Mouse (Mus musculus) thymus, postnatal 36 days (tissue): Measurements from ENCODE around the gene Rpa3.

ENCODE experiments used
- DNase-seq, 2 experiments: peaks; one replicate each; pipeline ENCODE4 v3.0.0; 2022; ENCODE audit warnings: mixed read lengths in 2 of 2

Gene Rpa3

DNA sequence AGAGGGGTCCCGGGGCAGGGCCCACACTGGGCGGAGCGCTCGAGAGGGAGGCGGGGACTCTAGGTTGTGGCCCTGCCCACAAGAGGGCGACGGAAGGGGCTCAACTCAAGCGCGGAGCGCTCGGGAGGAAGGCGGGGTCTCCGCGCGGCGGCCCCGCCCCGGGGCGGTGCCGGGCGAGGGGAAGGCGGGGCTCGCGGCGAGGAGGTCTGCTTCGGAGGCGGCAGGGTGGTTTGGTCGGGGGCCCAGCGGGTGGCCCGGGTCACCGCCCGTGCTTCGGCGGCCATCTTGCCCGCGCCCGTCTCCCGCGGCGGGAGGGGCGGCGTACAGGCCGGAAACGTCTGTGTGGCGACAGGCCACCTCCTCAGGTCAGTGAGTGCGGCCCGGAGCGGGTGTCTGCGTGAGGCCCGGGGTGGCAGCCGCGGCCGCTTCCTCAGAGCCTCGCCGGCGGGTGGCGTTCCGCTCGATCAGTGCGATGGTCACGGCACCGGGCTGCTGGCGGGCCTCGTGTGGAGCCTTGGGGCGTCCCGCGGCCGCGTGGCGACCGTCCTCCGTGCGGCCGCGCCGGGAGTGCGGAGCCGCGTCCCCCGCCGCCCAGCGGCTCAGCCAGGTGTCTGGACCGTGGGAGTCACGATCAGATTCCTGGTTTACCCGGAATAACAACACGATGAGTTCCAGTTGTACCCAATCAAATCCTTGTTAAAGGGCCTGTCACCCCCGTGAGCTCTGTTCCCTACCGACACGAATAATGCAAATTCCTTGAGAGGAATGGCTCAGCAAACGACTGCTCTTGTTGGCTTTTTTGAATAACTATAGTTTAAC, 49.7 kb downstream of the Rpa3 start, which contains the start of gene Mios:
Gene Mios (plus strand): TSS at position 176 of the 819 bp plus-strand sequence.
- peak; percentile 87 to 91 for DNase-seq
